Mouse (Mus musculus) lung, embryonic 15.5 days (tissue): ENCODE data around the gene Ccdc148. TPM values are rescaled to one million over a fixed set of nuclear protein-coding genes. Genes with fewer than 3 reads are reported as not detected.

ENCODE experiments used
- ATAC-seq: fragments of 200-750 bp; cut with Nextera tagmentation; 2 replicates; pipeline ENCODE4 v1.8.0; 2017; ENCODE audit warnings: moderate number of reproducible peaks, borderline replicate concordance; ENCODE audit not compliant: low FRiP score, low TSS enrichment; ENCODE audit errors: extremely low read depth
- H3K27ac ChIP-seq: fragments of 300-500 bp; sonication (generic); 2 replicates; pipeline ENCODE4 v1.5.1; 2015; ENCODE audit warnings: moderate library complexity, mild to moderate bottlenecking, inconsistent platforms
- H3K27me3 ChIP-seq: fragments of 300-500 bp; sonication (generic); 2 replicates; pipeline ENCODE4 v1.6.1; 2015; ENCODE audit warnings: inconsistent platforms
- H3K36me3 ChIP-seq: fragments of 300-500 bp; sonication (generic); 2 replicates; pipeline ENCODE4 v1.6.1; 2015; ENCODE audit warnings: inconsistent platforms
- H3K4me1 ChIP-seq: fragments of 300-500 bp; sonication (generic); 2 replicates; pipeline ENCODE4 v1.6.1; 2015; ENCODE audit warnings: inconsistent platforms
- H3K4me2 ChIP-seq: fragments of 300-500 bp; sonication (generic); 2 replicates; pipeline ENCODE4 v1.6.1; 2015; ENCODE audit warnings: inconsistent platforms, mild to moderate bottlenecking, moderate library complexity
- H3K4me3 ChIP-seq: fragments of 300-500 bp; sonication (generic); 2 replicates; pipeline ENCODE4 v1.5.1; 2015; ENCODE audit warnings: mild to moderate bottlenecking, inconsistent platforms
- H3K9ac ChIP-seq: fragments of 300-500 bp; sonication (generic); 2 replicates; pipeline ENCODE4 v1.6.1; 2015; ENCODE audit warnings: inconsistent platforms
- H3K9me3 ChIP-seq: fragments of 300-500 bp; sonication (generic); 2 replicates; pipeline ENCODE4 v1.6.1; 2016; ENCODE audit warnings: inconsistent platforms
- WGBS: fragments of 180-500 bp; shearing (Covaris S2); methylation state at CpG from one replicate; pipeline ENCODE4 v1.1.7; 2015; 5-methylcytosine and 5-hydroxymethylcytosine counted together
- polyA plus RNA-seq: library from polyadenylated mRNA; unstranded; fragments of >200 nt; fragmentation: Nextera tagmentation; extraction: Ambion mirVana; gene quantifications from 2 replicates; pipeline ENCODE4 v1.2.1, GENCODE M21; 2015

Gene Ccdc148
- polyA plus RNA-seq, 1 experiment from 2014 or later: 2.0 TPM

- ATAC-seq: no peak
- Histone ChIP-seq H3K4me3 (no peak overlapping the region), H3K4me1 (no peaks in the 10 kb centered on the region), H3K9ac (no peak overlapping the region), H3K36me3 (no peaks in the 10 kb centered on the region), H3K9me3 (no peaks in the 10 kb centered on the region), H3K27ac (no peak overlapping the region), H3K4me2 (no peak overlapping the region), H3K27me3 (no peaks in the 10 kb centered on the region)
- WGBS: 39% methylated on average over 9 of the region's 9 CpGs
These were observed 188.8 kb downstream of the Ccdc148 start for GRCm38 (mm10) chr2:58971507-58972275.

- no peaks in the 10 kb centered on the region for H3K9me3 ChIP-seq
- no peaks in the 10 kb centered on the region for H3K4me1 ChIP-seq
- H3K4me2 ChIP-seq: no peak overlapping the region
- ATAC-seq: no peak
- no peaks in the 10 kb centered on the region for H3K27me3 ChIP-seq
- no peak overlapping the region for H3K9ac ChIP-seq
- no peak overlapping the region for H3K4me3 ChIP-seq
- H3K36me3 ChIP-seq: no peaks in the 10 kb centered on the region
- 60% methylated on average over 2 of the region's 2 CpGs for WGBS
- H3K27ac ChIP-seq: no peak overlapping the region
These were observed 203.6 kb downstream of the Ccdc148 start for GRCm38 (mm10) chr2:58956770-58957300.

GRCm38 (mm10) chr2:58956351-58956750 is 204.1 kb downstream of the Ccdc148 start:
- 86% methylated on average over 2 of the region's 2 CpGs for WGBS
- ATAC-seq: no peak
- Histone ChIP-seq H3K9me3 (no peaks in the 10 kb centered on the region), H3K27me3 (no peaks in the 10 kb centered on the region), H3K4me1 (no peaks in the 10 kb centered on the region), H3K27ac (no peak overlapping the region), H3K36me3 (no peaks in the 10 kb centered on the region), H3K9ac (no peak overlapping the region), H3K4me3 (no peak overlapping the region), H3K4me2 (no peak overlapping the region)

- no peak overlapping the region for H3K27ac ChIP-seq
- 83% methylated on average over 3 of the region's 3 CpGs for WGBS
- H3K9ac ChIP-seq: no peak overlapping the region
- no peaks in the 10 kb centered on the region for H3K27me3 ChIP-seq
- H3K4me1 ChIP-seq: no peaks in the 10 kb centered on the region
- no peak for ATAC-seq
- no peaks in the 10 kb centered on the region for H3K36me3 ChIP-seq
- H3K4me3 ChIP-seq: no peak overlapping the region
- no peaks in the 10 kb centered on the region for H3K9me3 ChIP-seq
- no peak overlapping the region for H3K4me2 ChIP-seq
These were observed 208.4 kb downstream of the Ccdc148 start for GRCm38 (mm10) chr2:58952101-58952500.

GRCm38 (mm10) chr2:58948796-58949195 is 211.7 kb downstream of the Ccdc148 start:
- Histone ChIP-seq H3K36me3 (no peaks in the 10 kb centered on the region), H3K4me1 (0 out of 2 replicates have a peak, but pooled peaks cover 8% of the 10 kb centered on the region), H3K4me3 (no peak overlapping the region), H3K9me3 (no peaks in the 10 kb centered on the region), H3K4me2 (no peak overlapping the region), H3K27ac (no peak overlapping the region), H3K27me3 (no peaks in the 10 kb centered on the region), H3K9ac (no peak overlapping the region)
- ATAC-seq: no peak
- WGBS: 85% methylated on average over 7 of the region's 7 CpGs

- ATAC-seq: no peak
These were observed 219.1 kb downstream of the Ccdc148 start for GRCm38 (mm10) chr2:58941361-58941760.

GRCm38 (mm10) chr2:58925551-58925950 is 234.9 kb downstream of the Ccdc148 start:
- H3K4me3 ChIP-seq: no peak overlapping the region
- H3K4me2 ChIP-seq: no peak overlapping the region

More at GRCm38 (mm10) chr2:58941361-58941760, 219.1 kb downstream of the Ccdc148 start:
- H3K27me3 ChIP-seq: no peaks in the 10 kb centered on the region
- H3K36me3 ChIP-seq: no peaks in the 10 kb centered on the region
- 0 out of 2 replicates have a peak, but pooled peaks cover 2% of the 10 kb centered on the region for H3K4me1 ChIP-seq
- H3K9ac ChIP-seq: no peak overlapping the region
- 54% methylated on average over 4 of the region's 4 CpGs for WGBS
- no peak overlapping the region for H3K4me3 ChIP-seq
- no peak overlapping the region for H3K27ac ChIP-seq
- no peaks in the 10 kb centered on the region for H3K9me3 ChIP-seq
- H3K4me2 ChIP-seq: no peak overlapping the region

GRCm38 (mm10) chr2:58918351-58918750 is 242.1 kb downstream of the Ccdc148 start:
- Histone ChIP-seq H3K36me3 (no peaks in the 10 kb centered on the region), H3K4me2 (no peak overlapping the region), H3K9me3 (no peaks in the 10 kb centered on the region), H3K4me1 (no peaks in the 10 kb centered on the region), H3K4me3 (no peak overlapping the region), H3K27ac (no peak overlapping the region), H3K9ac (no peak overlapping the region), H3K27me3 (no peaks in the 10 kb centered on the region)
- 54% methylated on average over 4 of the region's 4 CpGs for WGBS
- ATAC-seq: no peak

More at GRCm38 (mm10) chr2:58925551-58925950, 234.9 kb downstream of the Ccdc148 start:
- Histone ChIP-seq H3K4me1 (no peaks in the 10 kb centered on the region), H3K27ac (no peak overlapping the region), H3K9ac (no peak overlapping the region), H3K9me3 (no peaks in the 10 kb centered on the region), H3K36me3 (no peaks in the 10 kb centered on the region), H3K27me3 (no peaks in the 10 kb centered on the region)
- no peak for ATAC-seq
- 93% methylated on average over 2 of the region's 2 CpGs for WGBS

- no peak for ATAC-seq
- Histone ChIP-seq H3K36me3 (no peaks in the 10 kb centered on the region), H3K27me3 (no peaks in the 10 kb centered on the region), H3K4me3 (no peak overlapping the region), H3K27ac (no peak overlapping the region), H3K4me2 (no peak overlapping the region), H3K9me3 (no peaks in the 10 kb centered on the region), H3K9ac (no peak overlapping the region), H3K4me1 (no peaks in the 10 kb centered on the region)
- WGBS: 91% methylated on average over 9 of the region's 9 CpGs
These were observed 248.1 kb downstream of the Ccdc148 start for GRCm38 (mm10) chr2:58912339-58912738.

- Histone ChIP-seq H3K4me1 (no peaks in the 10 kb centered on the region), H3K4me3 (no peak overlapping the region), H3K9me3 (no peaks in the 10 kb centered on the region), H3K4me2 (peak overlapping the region; percentile 41), H3K27me3 (no peaks in the 10 kb centered on the region), H3K36me3 (no peaks in the 10 kb centered on the region), H3K9ac (no peak overlapping the region), H3K27ac (no peak overlapping the region)
- ATAC-seq: no peak
- 25% methylated on average over 14 of the region's 14 CpGs for WGBS
These were observed 253.5 kb downstream of the Ccdc148 start for GRCm38 (mm10) chr2:58906814-58907516.

GRCm38 (mm10) chr2:58905057-58905456 is 255.4 kb downstream of the Ccdc148 start:
- ATAC-seq: no peak
- H3K27ac ChIP-seq: no peak overlapping the region
- H3K4me3 ChIP-seq: no peak overlapping the region
- no peaks in the 10 kb centered on the region for H3K36me3 ChIP-seq
- H3K9ac ChIP-seq: no peak overlapping the region
- H3K9me3 ChIP-seq: no peaks in the 10 kb centered on the region
- WGBS: 67% methylated on average over 4 of the region's 4 CpGs
- H3K27me3 ChIP-seq: no peaks in the 10 kb centered on the region
- no peaks in the 10 kb centered on the region for H3K4me1 ChIP-seq
- H3K4me2 ChIP-seq: no peak overlapping the region

- no peak overlapping the region for H3K27ac ChIP-seq
- no peak for ATAC-seq
- no peaks in the 10 kb centered on the region for H3K27me3 ChIP-seq
- H3K9me3 ChIP-seq: no peaks in the 10 kb centered on the region
- 32% methylated on average over 3 of the region's 3 CpGs for WGBS
- no peak overlapping the region for H3K9ac ChIP-seq
- H3K4me3 ChIP-seq: no peak overlapping the region
- no peaks in the 10 kb centered on the region for H3K4me1 ChIP-seq
- H3K36me3 ChIP-seq: no peaks in the 10 kb centered on the region
- H3K4me2 ChIP-seq: no peak overlapping the region
These were observed 280.6 kb downstream of the Ccdc148 start for GRCm38 (mm10) chr2:58879876-58880275.
